Mouse (Mus musculus) lung, embryonic 14.5 days (tissue): Measurements from ENCODE around the gene Fbxl8. TPM values are rescaled to one million over a fixed set of nuclear protein-coding genes. Genes with fewer than 3 reads are reported as not detected.

Experiments
- ATAC-seq: fragments of 200-750 bp; cut with Nextera tagmentation; 2 replicates; pipeline ENCODE4 v1.8.0; 2017; ENCODE audit warnings: mild to moderate bottlenecking, moderate TSS enrichment, moderate library complexity; ENCODE audit not compliant: insufficient read depth
- DNase-seq: peaks from one replicate; pipeline ENCODE4 v3.0.0-alpha.2; 2015
- H3K27ac ChIP-seq: fragments of 300-500 bp; sonication (generic); 2 replicates; pipeline ENCODE4 v1.5.1; 2014; ENCODE audit warnings: low read depth, mild to moderate bottlenecking, moderate library complexity
- H3K27me3 ChIP-seq: fragments of 300-500 bp; sonication (generic); 2 replicates; pipeline ENCODE4 v1.6.1; 2014; ENCODE audit warnings: low read length, control low read depth; ENCODE audit not compliant: insufficient read depth
- H3K36me3 ChIP-seq: fragments of 300-500 bp; sonication (generic); 2 replicates; pipeline ENCODE4 v1.6.1; 2014; ENCODE audit warnings: control low read depth; ENCODE audit not compliant: insufficient read depth
- H3K4me1 ChIP-seq: fragments of 300-500 bp; sonication (generic); 2 replicates; pipeline ENCODE4 v1.6.1; 2014; ENCODE audit warnings: antibody characterized with exemption, control low read depth; ENCODE audit not compliant: insufficient read depth
- H3K4me2 ChIP-seq: fragments of 300-500 bp; sonication (generic); 2 replicates; pipeline ENCODE4 v1.6.1; 2014; ENCODE audit warnings: mild to moderate bottlenecking
- H3K4me3 ChIP-seq: fragments of 300-500 bp; sonication (generic); 2 replicates; pipeline ENCODE4 v1.5.1; 2014; ENCODE audit warnings: low read depth, low read length
- H3K9ac ChIP-seq: fragments of 300-500 bp; sonication (generic); 2 replicates; pipeline ENCODE4 v1.6.1; 2014
- H3K9me3 ChIP-seq: fragments of 300-500 bp; sonication (generic); 2 replicates; pipeline ENCODE4 v1.6.1; 2016; ENCODE audit warnings: low read depth, low read length, control low read depth
- CTCF ChIP-seq: IDR thresholded peaks from 2 replicates; pipeline ENCODE4 v1.5.1; 2016; ENCODE audit warnings: antibody characterized with exemption, low read depth
- WGBS: fragments of 180-500 bp; shearing (Covaris S2); extraction: QIAGEN DNeasy Blood & Tissue Kit; methylation state at CpG from one replicate; pipeline ENCODE4 v1.1.7; 2014; 5-methylcytosine and 5-hydroxymethylcytosine counted together
- polyA plus RNA-seq: library from polyadenylated mRNA; unstranded; fragments of >200 nt; fragmentation: Nextera tagmentation; extraction: Ambion mirVana; gene quantifications from 2 replicates; pipeline ENCODE4 v1.2.1, GENCODE M21; 2014

The Fbxl8 gene
- polyA plus RNA-seq, 1 experiment from 2014 or later = 3.8 TPM

DNA sequence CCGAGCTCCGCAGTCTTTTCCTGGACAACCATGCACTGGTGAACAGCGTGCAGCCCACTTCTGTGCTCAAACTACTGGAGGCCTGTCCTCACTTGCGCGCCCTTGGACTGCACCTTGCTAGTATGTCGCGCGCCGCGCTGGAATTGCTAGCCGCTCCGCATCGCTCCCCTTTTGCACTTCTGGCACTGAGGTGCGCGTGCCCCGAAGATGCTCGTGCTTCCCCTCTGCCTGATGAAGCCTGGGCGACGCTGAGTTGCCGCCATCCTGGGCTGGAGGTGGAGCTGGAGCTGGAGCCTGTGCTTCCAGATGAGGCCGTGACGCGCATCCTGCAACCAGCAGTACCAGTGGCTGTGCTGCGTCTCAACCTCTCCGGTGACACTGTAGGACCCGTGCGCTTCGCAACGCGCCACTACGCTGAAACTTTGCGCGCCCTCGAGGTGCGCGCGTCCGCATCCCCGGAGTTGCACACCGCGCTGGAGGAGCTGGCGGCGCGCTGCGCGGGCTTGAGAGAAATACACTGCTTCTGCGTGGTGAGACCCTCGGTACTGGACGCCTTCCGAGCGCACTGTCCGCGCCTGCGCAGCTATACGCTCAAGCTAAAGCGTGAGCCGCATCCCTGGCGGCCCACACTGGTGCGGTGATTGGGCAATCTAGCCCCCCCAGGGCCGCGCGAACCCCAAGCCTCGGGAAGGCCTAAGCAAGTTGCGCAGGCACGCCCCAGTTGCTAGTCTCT lies 4.1 kb downstream of the Fbxl8 start:
- no peaks in the 10 kb centered on the region for H3K36me3 ChIP-seq
- no peak for TF ChIP-seq CTCF
- peak overlapping the region; percentile 89 for H3K4me2 ChIP-seq
- no peak overlapping the region for H3K27ac ChIP-seq
- H3K9me3 ChIP-seq = no peaks in the 10 kb centered on the region
- DNase-seq (peak; percentile 85), ATAC-seq (peak; percentile 62)
- peak overlapping the region; percentile 44 for H3K4me3 ChIP-seq
- H3K9ac ChIP-seq = peak overlapping the region; percentile 26; the same call in 1 of the 2 replicates
- H3K27me3 ChIP-seq = peaks cover 70% of the 10 kb centered on the region
- WGBS = under 1% methylated on average over 65 of the region's 65 CpGs
- H3K4me1 ChIP-seq = peaks cover 30% of the 10 kb centered on the region

DNA sequence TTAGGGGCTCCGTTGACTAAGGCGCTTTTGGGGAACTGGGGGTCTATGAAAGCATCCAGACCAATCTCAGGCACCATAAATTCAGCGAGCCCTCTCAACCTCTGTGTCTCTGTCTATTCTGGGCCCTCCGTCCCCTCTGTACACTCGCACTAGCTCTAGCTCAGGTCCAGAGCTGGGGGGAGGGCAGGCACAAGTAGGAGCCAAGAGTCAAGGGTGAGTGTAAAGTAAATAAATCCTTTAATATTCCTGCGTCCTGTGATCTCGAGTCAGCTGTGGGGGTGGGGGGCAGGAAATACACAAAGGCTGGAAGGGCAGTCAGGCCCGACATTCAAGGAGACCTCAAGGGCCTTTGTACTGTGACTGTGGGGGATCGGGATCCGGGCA lies 4.6 kb downstream of the Fbxl8 start:
- no peak for DNase-seq
- H3K36me3 ChIP-seq = no peaks in the 10 kb centered on the region
- H3K4me3 ChIP-seq = peak overlapping the region; percentile 44
- H3K4me2 ChIP-seq = peak overlapping the region; percentile 89
- no peak for TF ChIP-seq CTCF
- H3K27me3 ChIP-seq = peaks cover 72% of the 10 kb centered on the region
- H3K9me3 ChIP-seq = no peaks in the 10 kb centered on the region
- H3K4me1 ChIP-seq = peaks cover 30% of the 10 kb centered on the region
- no peak overlapping the region for H3K27ac ChIP-seq
- WGBS = 1% methylated on average over 10 of the region's 10 CpGs
- no peak; the same call in 1 of the 2 replicates for ATAC-seq
- H3K9ac ChIP-seq = peak overlapping the region; percentile 40

DNA sequence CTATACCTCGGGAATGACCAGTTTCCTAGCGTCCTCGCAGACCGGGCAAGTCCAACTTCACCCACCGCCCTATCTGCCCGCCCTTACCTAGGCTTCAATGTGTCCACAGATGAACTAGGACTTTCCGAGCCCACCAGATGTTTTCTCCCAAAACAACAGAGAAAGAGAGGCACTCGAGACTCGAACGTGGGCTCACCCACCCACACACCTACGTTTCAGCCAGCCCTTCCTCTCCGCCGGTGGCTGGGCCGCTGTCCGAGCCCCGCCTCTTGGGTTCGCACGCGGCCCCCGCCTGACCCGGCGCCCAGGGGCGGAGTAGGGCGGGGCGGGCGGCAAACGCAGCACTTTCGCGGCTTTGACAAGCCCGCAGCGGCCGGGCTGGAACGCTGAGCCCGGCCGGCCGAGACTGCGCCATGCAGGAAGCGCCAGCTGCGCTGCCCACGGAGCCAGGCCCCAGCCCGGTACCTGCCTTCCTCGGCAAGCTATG lies 5.1 kb downstream of the Fbxl8 start, which contains the start of gene Hsf4:
Gene Hsf4 (plus strand): TSS at position 341 of the 487 bp plus-strand sequence.
- DNase-seq (peak; percentile 65), ATAC-seq (peak; percentile 29)
- H3K27me3 ChIP-seq = peaks cover 76% of the 10 kb centered on the region
- H3K27ac ChIP-seq = no peak within 1 kb of the TSS
- peak within 1 kb of the TSS; percentile 40 for H3K9ac ChIP-seq
- H3K9me3 ChIP-seq = no peaks in the 10 kb centered on the region
- H3K4me2 ChIP-seq = peak within 1 kb of the TSS; percentile 89
- no peaks in the 10 kb centered on the region for H3K36me3 ChIP-seq
- peaks cover 30% of the 10 kb centered on the region for H3K4me1 ChIP-seq
- peak within 1 kb of the TSS; percentile 44 for H3K4me3 ChIP-seq
- no peak for TF ChIP-seq CTCF
- under 1% methylated on average over 42 of the region's 42 CpGs for WGBS

DNA sequence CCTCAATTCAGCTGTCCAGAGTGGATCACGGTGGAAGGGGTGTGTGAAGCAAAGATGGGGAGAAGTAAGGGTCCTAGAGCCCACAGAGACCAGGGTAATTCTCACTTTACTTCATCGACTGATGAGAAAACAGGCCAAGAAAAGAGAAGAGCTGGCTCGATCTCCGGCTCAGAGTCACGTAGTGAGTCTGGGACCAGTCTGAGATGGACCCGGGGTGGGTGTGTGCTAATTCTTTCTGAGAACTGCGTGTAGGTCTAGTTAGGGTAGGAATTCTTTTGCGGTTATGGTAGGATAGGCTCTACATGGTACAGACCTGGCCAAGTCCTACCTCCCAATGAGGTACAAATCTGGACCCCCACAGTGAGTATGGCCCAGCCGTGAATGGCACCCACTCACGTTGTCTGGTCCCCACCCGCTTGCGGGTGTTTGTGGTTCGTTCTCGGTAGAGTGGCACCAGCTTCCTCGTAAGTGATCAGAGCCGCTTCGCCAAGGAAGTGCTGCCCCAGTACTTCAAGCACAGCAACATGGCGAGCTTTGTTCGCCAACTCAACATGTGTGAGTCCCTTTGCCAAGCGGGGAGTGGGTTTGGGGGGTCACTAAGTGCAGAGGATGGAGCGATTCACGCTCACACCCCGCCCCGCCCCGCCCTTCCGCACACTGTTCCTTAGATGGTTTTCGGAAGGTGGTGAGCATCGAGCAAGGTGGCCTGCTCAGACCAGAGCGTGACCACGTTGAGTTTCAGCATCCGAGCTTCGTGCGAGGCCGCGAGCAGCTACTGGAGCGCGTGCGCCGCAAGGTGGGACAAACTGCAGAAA lies 5.9 kb downstream of the Fbxl8 start:
- H3K4me3 ChIP-seq = peak overlapping the region; percentile 44
- no peaks in the 10 kb centered on the region for H3K36me3 ChIP-seq
- peaks cover 24% of the 10 kb centered on the region for H3K4me1 ChIP-seq
- TF ChIP-seq CTCF = no peak
- no peak for DNase-seq
- H3K27me3 ChIP-seq = peaks cover 84% of the 10 kb centered on the region
- H3K9ac ChIP-seq = peak overlapping the region; percentile 40; the same call in 1 of the 2 replicates
- no peaks in the 10 kb centered on the region for H3K9me3 ChIP-seq
- no peak overlapping the region for H3K27ac ChIP-seq
- peak overlapping the region; percentile 89 for H3K4me2 ChIP-seq
- 4% methylated on average over 39 of the region's 39 CpGs for WGBS
- ATAC-seq = no peak

DNA sequence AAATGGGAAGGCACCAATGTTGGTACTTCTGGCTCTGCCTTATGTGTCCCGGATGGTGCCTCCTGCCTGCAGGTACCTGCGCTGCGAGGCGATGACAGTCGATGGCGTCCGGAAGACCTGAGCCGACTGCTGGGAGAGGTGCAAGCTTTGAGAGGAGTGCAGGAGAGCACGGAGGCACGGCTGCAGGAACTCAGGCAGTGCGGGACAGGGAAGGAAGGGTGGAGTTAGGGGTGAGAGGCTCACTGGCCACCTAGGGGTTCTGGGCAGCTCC lies 6.4 kb downstream of the Fbxl8 start:
- peaks cover 89% of the 10 kb centered on the region for H3K27me3 ChIP-seq
- WGBS = 4% methylated on average over 11 of the region's 11 CpGs
- no peaks in the 10 kb centered on the region for H3K9me3 ChIP-seq
- H3K36me3 ChIP-seq = no peaks in the 10 kb centered on the region
- H3K4me1 ChIP-seq = peaks cover 22% of the 10 kb centered on the region
- no peak overlapping the region for H3K9ac ChIP-seq
- no peak overlapping the region for H3K27ac ChIP-seq
- no peak overlapping the region for H3K4me3 ChIP-seq
- no peak for TF ChIP-seq CTCF
- no peak for ATAC-seq
- DNase-seq = no peak
- no peak overlapping the region for H3K4me2 ChIP-seq

DNA sequence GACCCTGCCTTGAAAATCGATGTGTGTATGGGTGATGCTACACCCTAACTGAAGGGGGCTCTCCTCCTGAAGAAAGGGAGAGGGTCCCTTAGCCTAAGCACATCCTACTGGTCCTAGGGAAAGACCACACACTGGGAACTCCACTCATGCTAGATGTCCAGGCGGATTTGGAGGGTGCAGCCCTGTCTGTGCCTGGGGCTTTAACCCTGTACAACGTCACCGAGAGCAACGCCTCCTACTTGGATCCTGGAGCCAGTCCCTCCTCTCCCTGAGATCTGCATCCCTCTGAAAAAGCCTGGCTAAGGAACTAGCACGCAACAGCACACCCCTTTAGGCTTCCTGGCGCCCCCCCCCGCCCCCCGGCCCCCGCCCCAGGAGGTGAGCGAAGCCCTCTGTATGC lies 10.9 kb downstream of the Fbxl8 start:
- no peaks in the 10 kb centered on the region for H3K9me3 ChIP-seq
- H3K4me2 ChIP-seq = peak overlapping the region; percentile 77; the same call in 1 of the 2 replicates
- no peak for TF ChIP-seq CTCF
- WGBS = 12% methylated on average over 11 of the region's 11 CpGs
- peaks cover 90% of the 10 kb centered on the region for H3K27me3 ChIP-seq
- H3K27ac ChIP-seq = no peak overlapping the region
- no peak overlapping the region for H3K9ac ChIP-seq
- H3K4me1 ChIP-seq = peaks cover 8% of the 10 kb centered on the region
- H3K4me3 ChIP-seq = no peak overlapping the region
- ATAC-seq (no peak), DNase-seq (no peak)
- 0 out of 2 replicates have a peak, but pooled peaks cover 2% of the 10 kb centered on the region for H3K36me3 ChIP-seq

DNA sequence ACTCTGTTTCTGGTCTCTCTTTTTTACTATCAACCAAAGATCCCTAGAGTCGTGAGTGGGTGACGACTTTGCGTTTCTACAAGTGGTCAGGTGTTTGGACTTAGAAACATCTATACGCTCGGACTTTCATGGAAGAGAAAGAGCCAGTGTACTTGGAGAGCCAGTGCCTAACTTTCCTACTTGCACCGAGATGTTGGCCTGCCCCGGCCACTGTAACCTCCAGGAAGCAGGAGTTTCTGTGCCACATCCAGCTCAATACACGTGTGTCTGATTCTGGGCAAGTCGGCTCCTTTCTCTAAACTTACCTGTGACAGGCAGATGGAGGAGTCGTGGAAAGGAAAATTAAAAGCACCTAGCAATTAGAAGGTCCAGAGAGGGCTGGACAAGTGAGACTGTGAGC lies 11.4 kb downstream of the Fbxl8 start, which contains the start of gene Nol3:
Gene Nol3 (plus strand): TSS at position 301 of the 400 bp plus-strand sequence.
- H3K4me3 ChIP-seq = peak within 1 kb of the TSS; percentile 39
- no peaks in the 10 kb centered on the region for H3K9me3 ChIP-seq
- peaks cover 4% of the 10 kb centered on the region for H3K4me1 ChIP-seq
- H3K27ac ChIP-seq = no peak within 1 kb of the TSS
- TF ChIP-seq CTCF = no peak
- no peak for DNase-seq
- peak within 1 kb of the TSS; percentile 28; the same call in 1 of the 2 replicates for H3K9ac ChIP-seq
- 6% methylated on average over 10 of the region's 10 CpGs for WGBS
- ATAC-seq = no peak
- H3K27me3 ChIP-seq = peaks cover 86% of the 10 kb centered on the region
- 0 out of 2 replicates have a peak, but pooled peaks cover 2% of the 10 kb centered on the region for H3K36me3 ChIP-seq
- H3K4me2 ChIP-seq = peak within 1 kb of the TSS; percentile 77
